Mouse (Mus musculus) heart, postnatal 14 days (tissue): ENCODE measurements around the gene Doxl2. TPM values are rescaled to one million over a fixed set of nuclear protein-coding genes. Genes with fewer than 3 reads are reported as not detected.
"Not testable (repeated sequence)": the region's sequence is repeated elsewhere in the genome, so short reads cannot be mapped to it uniquely, and the experiment has no call there.

Source experiments
- DNase-seq, 2 experiments: peaks; one replicate each; pipeline ENCODE4 v3.0.0; 2021 to 2022
- intact Hi-C: fragments of 180-260 bp; cut with DNase I; formaldehyde crosslinking; loops from one replicate; pipeline ENCODE4 v1.15.1; 2025
- long read RNA-seq, 2 experiments: library from polyadenylated mRNA; stranded (forward); transcript quantifications; one replicate each; pipeline ENCODE4 v2.0.0; 2021
- total RNA-seq, 2 experiments: library from RNA; stranded (reverse); gene quantifications; 2 replicates each; pipeline ENCODE4 v1.2.3; 2021

The Doxl2 gene
- not detected for total RNA-seq
- long read RNA-seq, experiment 1: 0 reads
- long read RNA-seq, experiment 2: 0 reads

GRCm38 (mm10) chr6:48974663-48975062 lies at the start of gene Doxl2:
TSS of gene Doxl2 (plus strand) at chr6:48974963.
- intact Hi-C loops: no loop called here

DNA sequence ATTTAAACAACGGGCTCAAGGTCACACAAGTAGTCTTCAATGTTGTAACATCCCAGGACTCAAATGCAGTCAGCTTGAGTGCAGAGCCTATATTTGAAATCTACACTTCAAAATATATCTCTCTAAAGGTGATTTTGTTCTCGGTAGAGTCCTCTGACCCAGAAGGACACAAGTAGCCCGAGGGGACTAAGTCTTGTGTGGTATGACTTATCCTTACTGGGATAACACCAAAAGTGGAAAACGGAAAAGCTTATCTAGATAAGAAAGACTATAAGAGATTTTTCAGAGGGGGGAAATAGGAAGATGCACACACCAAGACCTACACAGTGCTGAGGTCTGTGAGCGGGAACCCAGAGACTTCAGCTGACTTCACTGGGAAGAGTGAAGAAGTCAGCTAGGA lies 45.2 kb upstream of the Doxl2 start, which contains the start of gene 1600015I10Rik:
Gene 1600015I10Rik, plus strand, starts transcription at position 301 of the 400 bp plus-strand sequence.
- no peak for DNase-seq
- intact Hi-C loops: no loop called here

More at GRCm38 (mm10) chr6:48974663-48975062, at the start of gene Doxl2:
- DNase-seq: no peak

GRCm38 (mm10) chr6:48949596-48949995 lies 25.2 kb upstream of the Doxl2 start:
- intact Hi-C loops: no loop called here
- no peak for DNase-seq

DNA sequence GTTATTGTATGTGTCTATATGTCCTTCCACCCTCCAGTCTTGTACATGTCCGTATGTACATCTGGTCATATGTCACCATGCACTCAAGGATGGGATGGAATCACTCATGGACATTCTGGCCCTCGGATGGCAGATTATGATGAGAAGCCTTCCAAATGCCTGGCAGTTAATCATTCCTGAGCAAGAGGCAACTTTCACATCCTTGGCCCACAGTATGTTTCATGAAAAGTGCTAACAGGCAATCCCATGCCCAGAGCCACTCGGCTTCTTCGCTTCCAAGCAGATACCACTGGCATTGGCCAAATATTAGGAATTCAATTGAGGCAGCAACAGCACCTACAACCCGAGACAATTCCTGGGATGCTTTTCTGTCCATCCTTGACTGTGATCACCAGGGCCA lies 24.1 kb upstream of the Doxl2 start:
- intact Hi-C loops: loop anchor here (10.0 kb wide), 1 partner anchor 306 kb away; the partner anchor contains the start of gene Gimap8
- no peak for DNase-seq

- intact Hi-C loops: loop anchor here (10.0 kb wide), 1 partner anchor 307 kb away; the partner anchor contains the start of gene Gimap8
These were observed 23.1 kb upstream of the Doxl2 start for GRCm38 (mm10) chr6:48951630-48952029.

DNA sequence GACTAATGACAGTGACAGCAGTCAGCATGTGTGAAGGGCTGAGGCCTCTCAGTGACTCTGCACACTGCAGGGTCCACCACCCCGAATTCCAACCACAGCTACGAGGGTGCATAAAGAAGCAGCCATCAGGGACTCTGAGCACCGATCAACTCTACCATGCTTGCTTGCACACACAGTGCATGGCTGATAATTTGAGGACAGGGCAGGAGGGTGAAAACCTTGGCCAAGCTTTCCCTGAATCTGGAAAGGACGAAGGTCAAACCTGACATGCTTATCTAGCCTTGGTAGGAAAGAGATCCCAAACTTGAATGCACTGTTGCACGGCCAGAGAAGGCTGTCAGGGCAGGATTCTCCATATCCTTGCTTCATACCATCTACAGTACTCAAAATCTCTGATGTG lies 21.5 kb upstream of the Doxl2 start:
- intact Hi-C loops: loop anchor here (10.0 kb wide), 1 partner anchor 308 kb away; the partner anchor contains the start of gene Gimap8
- DNase-seq: no peak

More at GRCm38 (mm10) chr6:48951630-48952029, 23.1 kb upstream of the Doxl2 start:
- no peak for DNase-seq

DNA sequence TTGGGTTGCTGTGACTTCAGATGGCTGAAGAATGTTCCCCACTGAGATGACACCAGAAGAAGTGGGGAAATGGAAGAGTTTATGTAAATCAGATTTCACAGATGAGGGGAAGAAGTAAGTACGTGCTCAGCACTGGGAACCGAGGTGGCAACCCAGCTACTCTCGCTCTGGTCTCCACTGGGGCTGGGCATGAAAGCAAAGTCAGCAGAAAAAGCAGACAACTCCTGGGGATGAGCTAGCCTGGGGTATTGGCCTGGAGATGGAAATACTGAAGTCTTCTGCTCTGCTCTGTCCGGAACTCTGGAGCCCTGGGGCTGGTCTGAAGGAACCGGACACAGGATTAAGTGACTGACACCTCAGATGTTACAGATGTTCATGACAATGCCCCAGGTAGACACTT lies 20.6 kb upstream of the Doxl2 start:
- DNase-seq: no peak

GRCm38 (mm10) chr6:48954946-48955345 lies 19.8 kb upstream of the Doxl2 start:
- peak; percentile 25 to 56 for DNase-seq
- intact Hi-C loops: loop anchor here (1.0 to 10.0 kb wide), 2 partner anchors 137 to 310 kb away; partner anchors contain the start of gene Gimap8

More for the DNA sequence above, 20.6 kb upstream of the Doxl2 start:
- intact Hi-C loops: loop anchor here (10.0 kb wide), 1 partner anchor 309 kb away; the partner anchor contains the start of gene Gimap8

DNA sequence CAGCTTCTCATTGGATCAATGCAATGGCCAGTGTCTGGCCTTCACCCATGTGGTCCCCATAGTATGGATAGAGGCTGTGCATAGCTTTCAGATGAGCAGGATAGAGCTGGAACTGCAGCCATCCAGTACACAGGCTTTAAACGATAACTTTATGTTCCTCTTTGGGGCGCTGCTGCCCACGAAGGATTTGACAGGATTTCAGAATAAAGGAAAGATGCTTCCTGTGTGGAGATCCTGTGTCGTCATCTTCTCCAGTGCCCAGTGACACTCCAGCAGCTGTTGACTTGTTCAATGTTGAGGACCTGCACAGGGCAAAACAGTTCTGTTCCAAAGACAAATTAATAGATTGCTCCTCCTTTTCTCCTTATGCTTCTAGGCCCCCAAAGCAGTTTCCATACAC lies 18.0 kb upstream of the Doxl2 start:
- intact Hi-C loops: loop anchor here (10.0 kb wide), 1 partner anchor 312 kb away; the partner anchor contains the start of gene Gimap8
- no peak for DNase-seq

DNA sequence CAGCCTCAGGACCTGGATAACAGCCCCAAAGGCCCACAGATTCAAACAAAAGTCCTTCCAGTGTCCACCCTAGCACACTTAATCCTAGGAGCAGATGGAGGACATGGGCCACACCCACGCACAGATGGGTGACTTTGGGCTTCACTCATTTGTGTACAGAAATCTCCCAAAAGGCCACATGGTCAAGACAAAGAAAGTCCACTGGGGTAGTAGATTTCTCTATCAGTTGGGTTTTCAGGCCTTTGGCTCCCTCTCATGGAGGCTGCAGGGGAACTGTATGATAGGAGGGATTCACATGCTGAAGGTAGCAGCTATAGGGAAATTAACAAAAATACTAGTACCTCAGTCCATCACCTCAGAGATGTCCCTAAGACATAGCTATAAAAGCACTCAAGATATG lies 16.7 kb upstream of the Doxl2 start:
- DNase-seq: peak in 1 of 2 experiments; percentile 8
- intact Hi-C loops: loop anchor here (2.0 to 10.0 kb wide), 2 partner anchors 99 to 313 kb away; partner anchors contain the start of gene Gimap8

- DNase-seq: not testable (repeated sequence)
- intact Hi-C loops: loop anchor here (2.0 to 10.0 kb wide), 2 partner anchors 100 to 314 kb away; partner anchors contain the start of gene Gimap8
These were observed 15.6 kb upstream of the Doxl2 start for GRCm38 (mm10) chr6:48959151-48959550.

- DNase-seq, intact Hi-C loops: not testable (repeated sequence)
These were observed 8.1 kb upstream of the Doxl2 start for GRCm38 (mm10) chr6:48966696-48967095.

- intact Hi-C loops: no loop called here
- DNase-seq: no peak
These were observed 6.9 kb upstream of the Doxl2 start for GRCm38 (mm10) chr6:48967868-48968267.

- DNase-seq: no peak
- intact Hi-C loops: no loop called here
These were observed 4.9 kb downstream of the Doxl2 start for GRCm38 (mm10) chr6:48979616-48980015.

- intact Hi-C loops: no loop called here
- DNase-seq: no peak
These were observed 7.5 kb downstream of the Doxl2 start for GRCm38 (mm10) chr6:48982305-48982704.

DNA sequence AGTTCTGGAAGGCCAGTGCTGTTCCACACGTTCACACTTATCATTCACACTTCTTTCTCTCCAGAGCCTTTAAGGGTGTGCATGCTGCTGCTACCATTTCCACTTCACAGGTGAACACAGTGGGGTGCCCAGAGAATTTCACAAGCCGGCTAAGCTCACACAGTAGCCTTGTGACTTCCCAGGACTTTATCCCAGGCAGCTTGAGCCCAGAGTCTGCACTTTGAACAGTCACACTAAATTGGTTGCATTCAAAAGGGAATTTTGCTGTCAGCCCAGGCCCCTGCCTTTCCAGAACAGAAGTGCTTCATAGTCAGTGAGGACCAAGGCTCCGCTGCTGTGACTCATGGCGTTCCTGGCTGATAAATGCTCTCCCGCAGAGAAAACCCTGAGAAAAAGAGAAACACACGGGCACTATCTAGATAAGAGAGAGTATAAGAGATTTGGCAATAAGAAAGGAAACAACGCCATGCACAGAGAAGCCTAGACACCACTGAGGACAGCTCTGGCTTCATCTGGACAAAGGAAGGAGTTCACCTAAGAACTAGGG lies 11.8 kb downstream of the Doxl2 start, which contains the start of gene Svs1:
Gene Svs1, plus strand, starts transcription at position 418 of the 547 bp plus-strand sequence.
- intact Hi-C loops: no loop called here
- DNase-seq: no peak

DNA sequence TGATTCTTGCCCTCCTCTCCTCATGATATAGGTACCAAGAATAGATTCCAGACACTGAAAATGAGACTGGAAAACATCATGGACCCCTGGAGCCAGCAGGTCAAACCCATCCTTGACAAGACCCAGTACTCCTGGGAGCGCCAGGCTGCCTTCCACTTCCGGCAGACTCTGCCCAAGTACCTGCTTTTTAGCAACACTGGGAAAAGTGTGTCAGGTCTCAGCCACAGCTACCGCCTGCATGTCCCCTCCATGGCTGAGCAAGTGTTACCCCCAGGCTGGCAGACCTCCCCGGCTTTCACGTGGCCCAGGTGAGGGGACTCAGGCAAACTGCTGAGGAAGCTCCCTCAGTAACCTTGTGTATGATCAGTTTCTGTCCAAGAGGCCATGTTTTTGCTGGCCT lies 15.2 kb downstream of the Doxl2 start:
- intact Hi-C loops: no loop called here
- no peak for DNase-seq

GRCm38 (mm10) chr6:48991991-48992390 lies 17.2 kb downstream of the Doxl2 start:
- intact Hi-C loops: no loop called here
- no peak for DNase-seq

GRCm38 (mm10) chr6:48998186-48998585 lies 23.4 kb downstream of the Doxl2 start:
- intact Hi-C loops: no loop called here
- DNase-seq: no peak

DNA sequence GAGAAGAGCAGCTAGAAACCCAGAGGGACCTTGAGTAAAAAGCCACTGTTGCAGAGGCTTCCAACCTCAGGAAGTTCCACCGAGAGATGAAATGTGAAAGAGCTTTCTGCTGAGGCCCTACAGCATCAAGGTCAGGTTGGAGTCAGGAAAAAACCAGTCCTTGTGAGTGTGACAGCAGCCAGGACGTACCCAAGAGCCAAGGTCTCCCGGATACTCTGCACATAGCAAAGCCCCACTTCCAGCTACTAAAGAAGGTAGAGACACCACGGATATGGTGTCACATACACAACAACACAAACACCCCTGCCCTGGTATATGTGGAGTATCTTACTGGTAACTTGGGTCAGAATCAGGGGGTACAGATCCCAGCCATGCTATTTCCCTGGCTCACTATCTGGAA lies 24.0 kb downstream of the Doxl2 start:
- DNase-seq: no peak
- intact Hi-C loops: no loop called here

DNA sequence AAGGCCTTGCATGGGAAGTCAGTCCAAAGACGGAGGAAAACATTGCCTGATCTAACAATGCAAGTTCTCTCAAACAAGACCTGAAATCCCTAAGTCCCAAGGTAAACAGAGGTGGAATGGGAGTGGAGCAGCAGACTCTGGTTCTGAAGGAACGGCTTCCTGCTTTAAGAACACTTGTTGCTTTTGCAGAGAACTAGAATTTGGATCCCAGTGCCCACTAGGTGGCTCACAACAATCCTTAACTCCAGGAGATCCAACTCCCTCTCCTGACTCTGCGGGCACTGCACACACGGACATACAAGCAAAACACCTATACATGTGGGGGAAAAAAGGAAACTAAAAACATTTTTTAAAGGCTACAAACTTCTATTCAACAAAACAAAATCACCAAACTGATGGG lies 28.6 kb downstream of the Doxl2 start:
- intact Hi-C loops: no loop called here
- DNase-seq: no peak

DNA sequence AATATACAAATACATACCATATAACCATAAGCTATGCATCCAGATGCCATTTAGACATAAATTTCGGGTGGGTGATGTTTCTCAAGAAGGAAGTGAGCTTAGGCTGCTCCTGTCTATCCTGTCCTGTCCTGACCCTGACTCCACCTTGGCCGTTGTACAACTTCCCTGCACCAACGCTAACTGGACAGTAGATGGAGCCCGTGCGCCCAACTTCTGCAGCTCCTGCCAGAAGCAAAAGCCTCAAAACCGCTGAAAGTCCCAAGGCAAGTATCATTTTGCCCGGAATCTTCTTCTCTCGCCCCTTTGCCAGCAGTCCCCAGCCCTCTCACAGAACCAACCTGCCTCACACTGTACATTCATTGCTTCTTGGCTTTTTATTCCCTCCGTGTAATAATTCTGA lies 33.2 kb downstream of the Doxl2 start:
- peak; percentile 64 to 73 for DNase-seq
- intact Hi-C loops: no loop called here
